Mouse (Mus musculus) cerebellum, postnatal 4 days (tissue): Measurements from ENCODE around the gene Wars.

ENCODE experiments used
- DNase-seq, 2 experiments: peaks; one replicate each; pipeline ENCODE4 v3.0.0; 2022; ENCODE audit warnings: low spot score in 2 of 2, mixed read lengths in 1 of 2

Wars gene

GRCm38 (mm10) chr12:108893715-108894431 lies at the start of gene Wars:
Gene Wars, minus strand, starts transcription at chr12:108894174.
- peak; percentile 89 to 94 for DNase-seq

DNA sequence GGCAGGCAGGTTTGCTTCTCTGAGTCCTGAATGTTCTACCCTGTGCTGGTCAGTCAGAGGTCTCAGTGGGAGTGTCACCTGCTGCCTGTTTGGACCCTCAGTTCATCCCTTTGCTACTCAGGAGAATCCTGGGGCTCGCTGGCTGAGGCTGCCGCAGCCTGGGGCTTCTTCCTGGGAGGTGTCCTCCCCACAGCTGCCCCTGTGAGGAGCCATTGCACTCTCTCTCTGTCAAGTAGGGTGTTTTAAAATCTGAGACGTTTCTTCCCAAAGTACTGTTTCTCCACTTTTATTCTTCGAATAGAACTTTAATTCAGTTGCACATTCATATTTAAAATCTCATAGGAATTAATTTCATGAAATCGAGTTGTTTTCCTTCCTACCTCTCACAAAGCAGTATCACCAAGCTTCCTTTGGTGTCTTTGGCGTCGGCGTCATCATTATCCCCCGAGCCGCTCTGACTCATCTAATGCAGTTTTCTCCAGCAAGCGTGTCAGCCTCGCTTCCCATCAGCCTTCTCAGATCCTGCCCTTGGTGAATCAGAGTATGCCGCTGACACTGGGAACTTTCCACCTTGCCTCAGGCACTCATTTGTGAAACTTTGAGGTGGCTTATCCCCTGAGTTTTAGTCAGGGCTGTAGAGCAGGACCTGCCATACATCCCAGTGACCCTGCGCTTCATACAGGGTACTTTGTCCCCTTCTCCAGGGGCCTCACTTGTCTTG lies 48.4 kb upstream of the Wars start:
- no peak for DNase-seq

GRCm38 (mm10) chr12:108941282-108941681 lies 47.3 kb upstream of the Wars start:
- DNase-seq = no peak

DNA sequence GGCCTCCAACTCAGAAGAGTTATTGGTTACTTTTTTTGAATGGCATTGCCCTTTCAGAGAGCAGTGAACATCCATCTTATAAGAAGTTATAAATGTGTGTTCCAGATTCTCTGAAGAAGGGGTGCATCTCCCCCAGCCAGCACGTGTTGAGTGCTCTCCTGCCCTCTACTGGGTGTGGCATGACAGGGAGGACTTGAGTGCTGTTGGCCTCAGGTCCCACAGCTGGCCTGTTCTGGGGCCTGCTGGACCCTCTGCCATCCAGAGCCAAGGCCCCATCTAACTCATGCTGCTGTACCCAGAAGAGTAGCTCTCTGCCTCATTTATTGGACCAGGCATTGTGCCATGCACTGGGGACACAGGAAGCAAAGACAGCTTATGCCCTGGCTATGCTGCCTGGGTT lies 46.3 kb upstream of the Wars start:
- no peak for DNase-seq

DNA sequence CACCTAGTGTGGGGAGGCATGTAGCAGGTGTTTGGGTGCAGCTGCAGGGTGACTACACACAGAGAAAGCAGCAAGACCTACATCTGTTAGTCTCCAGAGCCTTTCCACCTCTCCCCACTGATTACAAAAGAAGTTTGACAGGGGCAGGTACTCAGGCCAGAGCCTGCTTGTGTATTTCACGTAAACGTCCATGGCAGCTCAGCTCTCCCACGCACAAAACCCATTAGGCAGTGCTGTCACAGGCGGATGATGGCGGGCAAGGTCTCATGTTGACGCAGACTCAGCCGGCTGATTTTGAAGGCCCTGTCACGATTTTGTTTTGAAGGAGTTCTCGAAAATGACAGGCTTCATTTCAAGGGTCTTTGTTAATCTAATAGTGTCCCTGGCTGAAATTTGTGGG lies 45.3 kb upstream of the Wars start:
- no peak for DNase-seq

GRCm38 (mm10) chr12:108938844-108939243 lies 44.9 kb upstream of the Wars start:
- DNase-seq = no peak

DNA sequence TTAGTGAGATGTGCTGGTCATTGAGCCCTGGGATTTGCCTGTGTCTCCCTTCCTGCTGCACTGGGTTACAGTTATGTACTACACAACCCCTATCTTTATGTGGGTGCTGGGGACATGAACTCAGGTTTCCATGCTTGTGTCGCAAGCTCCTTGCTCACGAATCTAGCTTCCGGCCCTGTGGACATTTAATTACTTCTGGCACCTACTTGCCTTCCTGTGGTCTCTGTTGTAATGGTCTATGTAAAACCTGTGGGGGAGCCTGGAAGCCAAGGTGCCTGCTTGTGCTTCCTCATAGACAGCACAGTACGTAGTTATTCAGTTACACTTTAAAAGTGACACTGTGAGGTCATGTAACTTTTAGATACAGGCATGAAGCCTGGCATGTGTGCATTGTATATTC lies 43.5 kb upstream of the Wars start:
- no peak for DNase-seq

DNA sequence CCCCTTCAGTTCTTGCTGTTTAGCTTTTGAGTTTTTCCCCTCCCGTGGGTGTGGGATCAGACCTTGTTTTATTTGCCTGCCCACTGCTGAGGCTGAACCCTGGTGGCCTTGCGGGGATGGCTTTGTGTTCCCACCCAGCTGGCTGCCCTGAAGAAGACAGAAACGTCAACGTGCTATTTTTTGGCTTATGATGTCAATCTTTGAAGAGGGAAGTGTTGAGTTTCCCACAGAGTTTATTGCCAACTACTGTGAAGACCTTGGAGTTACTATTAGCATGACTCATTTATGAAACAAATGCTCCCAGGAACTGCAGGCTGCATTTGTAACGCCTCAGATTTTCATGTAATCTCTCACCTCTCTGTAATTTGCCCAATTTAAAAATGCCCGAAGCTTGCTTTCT lies 42.9 kb upstream of the Wars start:
- DNase-seq = no peak

- no peak for DNase-seq
Observed at GRCm38 (mm10) chr12:108934231-108934630, 40.3 kb upstream of the Wars start.

- no peak for DNase-seq
Observed at GRCm38 (mm10) chr12:108932113-108932512, 38.1 kb upstream of the Wars start.

- no peak for DNase-seq
Observed at GRCm38 (mm10) chr12:108931341-108932053, 37.5 kb upstream of the Wars start.

DNA sequence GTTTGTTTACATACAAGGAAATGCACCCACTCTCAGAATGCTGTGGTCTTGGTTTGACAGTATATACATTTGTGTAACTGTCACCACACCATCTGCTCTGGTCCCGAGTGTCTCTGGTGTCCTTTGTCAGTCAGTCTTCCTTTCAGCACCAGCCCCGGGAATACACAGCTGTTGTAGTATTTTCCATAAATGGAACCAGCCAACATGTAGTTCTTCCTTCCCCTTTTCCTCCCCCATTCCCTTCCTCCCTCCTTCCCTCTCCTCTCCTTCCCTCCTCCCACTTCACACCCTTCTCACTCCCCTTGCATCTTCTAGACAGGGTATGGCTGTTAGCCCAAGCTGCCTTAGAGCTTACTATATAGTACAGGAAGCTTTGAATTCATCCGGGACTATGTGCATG lies 35.5 kb upstream of the Wars start:
- no peak for DNase-seq

GRCm38 (mm10) chr12:108928249-108928648 lies 34.3 kb upstream of the Wars start:
- no peak for DNase-seq

DNA sequence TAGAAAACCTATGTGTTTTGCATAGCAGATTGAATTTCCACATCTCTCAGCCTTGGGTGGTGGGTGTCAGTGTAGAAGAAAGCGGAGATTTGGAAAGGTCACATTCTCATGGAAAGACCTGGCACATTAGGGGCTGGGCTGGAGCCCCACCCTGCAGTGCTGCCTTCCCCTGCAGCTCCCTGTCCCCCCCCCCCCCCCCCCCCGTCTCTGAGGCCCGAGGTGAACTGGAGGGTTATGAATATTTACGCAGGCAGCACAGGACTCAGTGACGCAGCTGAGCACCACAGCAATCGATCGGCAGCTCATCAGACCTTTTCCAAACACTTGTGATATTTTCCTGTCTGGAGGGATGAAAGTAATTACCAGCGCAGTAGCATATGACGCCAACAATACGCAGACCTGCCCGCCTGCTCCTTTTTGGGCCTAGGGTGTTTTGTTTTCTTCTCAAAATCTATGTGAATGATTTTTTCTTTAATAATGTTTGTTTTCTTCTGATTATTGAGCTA lies 32.7 kb upstream of the Wars start:
- no peak for DNase-seq

DNA sequence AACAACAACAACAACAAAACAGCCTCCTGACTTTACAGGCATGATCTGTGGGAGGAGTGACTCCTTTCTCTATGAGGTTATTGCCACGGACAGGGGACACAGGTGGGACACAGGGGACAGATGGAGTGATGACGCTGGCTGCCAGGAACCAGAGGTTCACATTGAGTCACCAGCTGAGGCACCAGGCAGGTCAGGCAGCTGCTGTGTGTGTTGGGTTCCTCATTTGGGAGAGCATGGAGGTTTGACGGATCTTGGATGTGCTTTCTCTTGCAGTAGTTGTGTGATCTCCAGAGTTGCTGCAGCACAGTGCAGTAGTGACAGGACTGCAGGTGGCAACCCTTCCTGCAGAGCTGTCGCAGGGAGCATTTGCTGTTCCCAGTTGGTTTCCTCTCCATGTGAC lies 24.8 kb upstream of the Wars start:
- DNase-seq = no peak

GRCm38 (mm10) chr12:108917509-108917908 lies 23.5 kb upstream of the Wars start:
- no peak for DNase-seq

DNA sequence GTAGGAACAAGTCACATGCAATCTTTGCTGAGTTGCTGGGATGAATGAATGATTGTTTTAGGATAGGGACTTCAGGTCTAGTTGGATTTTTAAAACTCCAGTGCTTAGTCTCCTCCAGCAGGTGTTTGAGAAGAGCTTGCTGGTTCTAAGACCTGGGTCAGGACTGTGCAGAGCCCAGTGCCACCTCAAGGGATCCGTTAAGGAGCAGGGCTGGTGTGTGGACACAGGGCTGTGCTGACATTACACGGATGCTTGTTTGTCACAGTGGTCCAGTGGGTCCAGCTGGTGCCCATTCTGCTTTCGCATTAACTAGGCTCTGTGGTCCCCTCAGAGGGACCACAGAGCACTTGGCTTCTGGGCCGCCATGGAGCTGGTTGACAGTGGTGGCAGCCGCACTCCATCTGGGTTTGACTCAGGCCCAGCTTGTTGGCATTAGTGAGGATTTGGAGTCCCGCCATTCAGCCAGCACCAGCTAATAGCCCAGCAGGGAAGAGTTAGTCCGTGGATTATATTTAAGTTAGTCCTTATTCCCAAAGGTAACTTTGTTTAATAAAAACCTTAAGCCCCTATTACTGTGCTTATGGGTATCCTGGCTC lies 22.6 kb upstream of the Wars start:
- DNase-seq = peak in 1 of 2 experiments; percentile 69

DNA sequence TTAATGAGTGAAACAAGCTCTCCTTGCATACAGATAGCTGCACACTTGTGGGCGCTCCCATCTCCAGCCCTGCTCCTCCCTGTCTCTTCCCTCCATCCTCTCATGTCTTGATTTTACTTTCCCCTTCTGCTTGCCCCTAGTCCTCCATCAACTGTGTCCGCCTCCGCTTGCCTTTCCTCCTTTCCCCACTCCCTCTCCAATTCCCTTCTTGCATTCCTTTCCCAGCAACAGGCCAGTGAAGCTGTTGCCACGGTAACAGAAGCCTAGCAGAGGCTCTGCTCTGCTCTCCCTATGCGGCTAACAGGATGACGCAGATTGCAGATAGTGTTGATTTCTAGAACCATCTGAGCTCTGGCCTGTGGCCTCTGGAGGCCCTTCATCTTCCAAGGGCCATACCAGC lies 21.9 kb upstream of the Wars start:
- peak in 1 of 2 experiments; percentile 24 for DNase-seq

DNA sequence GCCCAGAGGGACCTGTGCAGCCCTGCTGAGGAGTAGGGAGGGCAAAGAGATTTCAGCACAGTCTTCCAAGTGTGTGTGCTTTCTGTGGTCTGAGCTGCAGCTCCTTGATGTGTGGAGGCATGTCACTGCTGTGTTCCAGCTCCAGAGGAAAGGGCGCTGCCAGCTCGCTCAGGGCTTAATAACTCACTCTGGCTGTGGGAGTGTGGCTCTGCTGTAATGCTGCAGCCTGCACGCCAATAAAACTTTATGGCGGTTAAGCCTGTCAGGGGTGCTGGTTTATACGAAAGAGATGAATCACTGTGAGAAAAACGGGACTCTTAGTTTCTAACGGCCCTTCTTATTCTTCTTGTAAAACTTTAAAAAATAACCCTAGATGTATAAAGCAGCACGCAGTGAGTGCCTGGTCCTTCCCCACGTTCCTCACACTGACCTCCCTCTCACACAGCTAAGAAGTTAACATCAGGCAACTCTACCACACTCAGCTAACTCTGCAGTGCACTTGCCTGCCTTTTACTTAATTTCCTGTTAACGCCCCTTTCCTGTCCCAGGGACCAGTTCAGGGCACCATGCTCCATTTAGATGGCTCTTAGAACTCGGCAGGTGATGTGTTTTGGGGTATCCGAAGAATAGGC lies 20.9 kb upstream of the Wars start:
- no peak for DNase-seq

DNA sequence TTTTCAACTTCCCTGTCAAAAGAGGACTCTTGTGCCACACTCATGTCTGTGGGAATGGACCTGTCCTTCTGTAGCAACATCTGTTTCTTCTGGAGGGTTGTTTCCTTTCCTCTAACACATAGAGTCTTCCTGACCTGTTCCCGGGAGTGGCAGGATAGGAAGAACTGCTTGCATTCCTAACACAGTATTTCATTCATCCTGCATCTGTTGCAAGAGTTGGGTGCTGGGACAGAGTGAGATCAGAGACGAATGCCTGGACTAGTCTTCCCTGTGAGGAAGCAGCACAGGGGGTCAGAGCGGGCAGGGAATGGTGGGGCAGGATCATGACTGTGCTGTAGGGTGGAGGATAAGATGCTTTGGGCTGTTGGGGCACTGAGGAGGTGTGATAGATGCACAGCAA lies 20.2 kb upstream of the Wars start:
- DNase-seq = no peak

- DNase-seq = no peak
Observed at GRCm38 (mm10) chr12:108912442-108912841, 18.5 kb upstream of the Wars start.
